Mouse (Mus musculus) heart, postnatal 0 days (tissue): ENCODE results near the gene Cx3cr1.

ENCODE experiments used
- CTCF ChIP-seq: IDR thresholded peaks from 2 replicates; pipeline ENCODE4 v1.5.1; 2016; ENCODE audit warnings: antibody characterized with exemption, control low read depth, low read depth
- EP300 ChIP-seq: IDR thresholded peaks from 2 replicates; pipeline ENCODE4 v1.6.1; 2016; ENCODE audit warnings: antibody characterized with exemption, low read depth

- no peak for TF ChIP-seq EP300
- no peak for TF ChIP-seq CTCF
These were observed 85.1 kb downstream of the Cx3cr1 start, which contains the start of gene Csrnp1 for GRCm38 (mm10) chr9:119984536-119985011.
